Mouse (Mus musculus) thymus, adult 18-20 months (tissue): ENCODE measurements around the gene Vangl1.
"Not testable (repeated sequence)": the region's sequence is repeated elsewhere in the genome, so short reads cannot be mapped to it uniquely, and the experiment has no call there.

Source experiments
- DNase-seq, 2 experiments: peaks; one replicate each; pipeline ENCODE4 v3.0.0; 2022; ENCODE audit warnings: mixed read lengths in 2 of 2

Gene Vangl1

GRCm38 (mm10) chr3:102203781-102204721 lies at the start of gene Vangl1:
TSS of gene Vangl1 (minus strand) at chr3:102204693.
- no peak for DNase-seq

GRCm38 (mm10) chr3:102253554-102253953 lies 49.1 kb upstream of the Vangl1 start:
- DNase-seq, result no peak

- no peak for DNase-seq
Observed at GRCm38 (mm10) chr3:102252927-102253326, 48.4 kb upstream of the Vangl1 start.

- DNase-seq, result no peak
Observed at GRCm38 (mm10) chr3:102250873-102251272, 46.4 kb upstream of the Vangl1 start.

- DNase-seq, result no peak
Observed at GRCm38 (mm10) chr3:102249401-102249991, 45.0 kb upstream of the Vangl1 start.

GRCm38 (mm10) chr3:102244601-102245000 lies 40.1 kb upstream of the Vangl1 start:
- no peak for DNase-seq

- DNase-seq, result no peak
Observed at GRCm38 (mm10) chr3:102242854-102243253, 38.4 kb upstream of the Vangl1 start.

GRCm38 (mm10) chr3:102231418-102232134 lies 27.1 kb upstream of the Vangl1 start:
- DNase-seq, result no peak

GRCm38 (mm10) chr3:102222756-102223155 lies 18.3 kb upstream of the Vangl1 start:
- DNase-seq, result no peak

- DNase-seq, result no peak
Observed at GRCm38 (mm10) chr3:102218301-102218700, 13.8 kb upstream of the Vangl1 start.

- no peak for DNase-seq
Observed at GRCm38 (mm10) chr3:102214736-102215135, 10.2 kb upstream of the Vangl1 start.

- DNase-seq, result no peak
Observed at GRCm38 (mm10) chr3:102214299-102214698, 9.8 kb upstream of the Vangl1 start.

GRCm38 (mm10) chr3:102212896-102213295 lies 8.4 kb upstream of the Vangl1 start:
- no peak for DNase-seq

- DNase-seq, result no peak
Observed at GRCm38 (mm10) chr3:102212336-102212735, 7.8 kb upstream of the Vangl1 start.

- DNase-seq, result no peak
Observed at GRCm38 (mm10) chr3:102211340-102211739, 6.8 kb upstream of the Vangl1 start.

GRCm38 (mm10) chr3:102210775-102211174 lies 6.3 kb upstream of the Vangl1 start:
- DNase-seq, result no peak

- DNase-seq, result no peak
Observed at GRCm38 (mm10) chr3:102208861-102209260, 4.4 kb upstream of the Vangl1 start.

- DNase-seq, result no peak
Observed at GRCm38 (mm10) chr3:102205458-102205830, 951 bp upstream of the Vangl1 start.

- not testable (repeated sequence) for DNase-seq
Observed at GRCm38 (mm10) chr3:102204734-102205457, 403 bp upstream of the Vangl1 start.

- no peak for DNase-seq
Observed at GRCm38 (mm10) chr3:102203131-102203530, 1.4 kb downstream of the Vangl1 start.

- no peak for DNase-seq
Observed at GRCm38 (mm10) chr3:102199991-102200390, 4.5 kb downstream of the Vangl1 start.

GRCm38 (mm10) chr3:102199226-102199625 lies 5.3 kb downstream of the Vangl1 start:
- DNase-seq, result no peak

- DNase-seq, result no peak
Observed at GRCm38 (mm10) chr3:102198446-102198845, 6.0 kb downstream of the Vangl1 start.
